7 mouse cellular contexts compared by ENCODE assay signal in the genomic region with DNA sequence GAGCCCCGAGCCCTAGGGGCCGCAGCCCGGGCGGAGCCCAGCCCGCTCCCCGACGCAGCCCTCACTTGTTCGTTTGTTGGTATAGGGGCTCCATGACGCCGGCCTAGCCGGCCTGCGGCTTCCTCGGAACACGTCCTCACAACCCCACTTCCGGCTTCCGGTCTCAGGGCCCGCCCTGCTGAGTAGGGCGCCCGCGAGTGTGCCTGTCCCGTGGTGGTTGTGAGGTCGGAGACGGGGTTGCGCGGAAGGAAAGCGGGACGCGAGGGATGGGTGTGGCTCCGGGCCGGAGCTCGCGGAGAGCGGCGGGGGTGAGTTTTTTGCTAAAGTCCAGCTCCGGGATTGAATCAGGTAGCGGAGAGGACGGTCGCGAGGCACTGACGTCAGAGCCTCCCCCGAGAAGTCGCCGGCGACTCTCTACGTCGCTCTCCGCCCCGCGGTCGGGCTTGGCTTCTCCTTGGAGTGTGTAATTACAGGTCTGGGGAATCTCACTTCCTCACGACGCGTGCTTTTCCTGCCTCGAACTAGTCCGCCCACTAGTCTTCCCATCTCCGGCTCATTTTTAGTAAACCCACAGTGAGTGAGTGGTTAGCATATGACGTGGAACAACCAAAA. TPM values are rescaled to one million over a fixed set of nuclear protein-coding genes. Genes with fewer than 3 reads are reported as not detected.
DNase-seq lines count a peak whose midpoint lies in the region; ATAC-seq and TF ChIP-seq lines count a peak whose summit lies in the region.

A gene (minus strand): TSS at position 334 of the 612 bp plus-strand sequence.

- H3K27ac ChIP-seq in intestine, postnatal 0 days (ENCODE audit: low read depth, low read length), result peak within 1 kb of the TSS; percentile 98
- H3K27ac ChIP-seq in midbrain, embryonic 12.5 days (replicated peaks), result peak within 1 kb of the TSS; percentile 93
- H3K27ac ChIP-seq in small intestine, adult 2 months (ENCODE audit: insufficient read depth, low read depth, low read length), result peak within 1 kb of the TSS; percentile 99

- H3K27me3 ChIP-seq in intestine, postnatal 0 days (replicated peaks; ENCODE audit: control insufficient read depth, insufficient read depth, low read length), result no peaks in the 10 kb centered on the region
- H3K27me3 ChIP-seq in midbrain, embryonic 12.5 days, result no peaks in the 10 kb centered on the region
- no peaks in the 10 kb centered on the region for H3K27me3 ChIP-seq in small intestine, adult 2 months (ENCODE audit: control insufficient read depth, insufficient read depth, low read length)

- peak; percentile 86 for DNase-seq in adrenal gland, adult 8-10 months
- peak; percentile 96 for DNase-seq in embryo, embryonic 9.5 days (ENCODE audit: extremely low spot score)
- no peak for DNase-seq in gonadal fat pad, adult 2 months (ENCODE audit: low read depth)
- DNase-seq in left cerebral cortex, postnatal 4 days, result peak; percentile 89

- H3K4me1 ChIP-seq in intestine, postnatal 0 days (replicated peaks; ENCODE audit: control insufficient read depth, insufficient read depth, low read length), result no peaks in the 10 kb centered on the region
- peaks cover 9% of the 10 kb centered on the region; the same call in 1 of the 2 replicates for H3K4me1 ChIP-seq in midbrain, embryonic 12.5 days
- peaks cover 9% of the 10 kb centered on the region; the same call in 1 of the 2 replicates for H3K4me1 ChIP-seq in small intestine, adult 2 months (ENCODE audit: control insufficient read depth, insufficient read depth, insufficient read length, low read length)

- H3K9me3 ChIP-seq in intestine, postnatal 0 days (ENCODE audit: control insufficient read depth), result no peaks in the 10 kb centered on the region
- H3K9me3 ChIP-seq in midbrain, embryonic 12.5 days, result no peaks in the 10 kb centered on the region

- ATAC-seq in intestine, postnatal 0 days, result peak; percentile 94
- peak; percentile 98 for ATAC-seq in midbrain, embryonic 12.5 days (ENCODE audit: low FRiP score, low read depth)

- peak within 1 kb of the TSS; percentile 73 for H3K4me3 ChIP-seq in intestine, postnatal 0 days (ENCODE audit: low read depth, low read length)
- peak within 1 kb of the TSS; percentile 94 for H3K4me3 ChIP-seq in midbrain, embryonic 12.5 days
- peak within 1 kb of the TSS; percentile 93 for H3K4me3 ChIP-seq in small intestine, adult 2 months (ENCODE audit: low read depth, low read length)

- H3K4me2 ChIP-seq in intestine, postnatal 0 days (replicated peaks; ENCODE audit: low read depth), result peak within 1 kb of the TSS; percentile 73
- peak within 1 kb of the TSS; percentile 71 for H3K4me2 ChIP-seq in midbrain, embryonic 12.5 days (replicated peaks)

- TF ChIP-seq CTCF in intestine, postnatal 0 days (IDR thresholded peaks at IDR 0.05; ENCODE audit: low read depth), result no peak
- no peak for TF ChIP-seq CTCF in small intestine, adult 2 months (IDR thresholded peaks at IDR 0.05; ENCODE audit: extremely low read depth, insufficient read length, insufficient replicate concordance, low read depth, low read length)

- peak within 1 kb of the TSS; percentile 89 for H3K9ac ChIP-seq in intestine, postnatal 0 days (ENCODE audit: low read depth, low read length)
- H3K9ac ChIP-seq in midbrain, embryonic 12.5 days (replicated peaks), result peak within 1 kb of the TSS; percentile 88

- intact Hi-C loops in left cerebral cortex, postnatal 4 days (cut with DNase I), result no loop called here

- TF ChIP-seq POLR2A in small intestine, adult 2 months (IDR thresholded peaks at IDR 0.05; ENCODE audit: low read depth, low read length), result peak; percentile 85

- H3K36me3 ChIP-seq in intestine, postnatal 0 days (ENCODE audit: control insufficient read depth, insufficient read depth), result peaks cover 3% of the 10 kb centered on the region; the same call in 1 of the 2 replicates
- no peaks in the 10 kb centered on the region for H3K36me3 ChIP-seq in midbrain, embryonic 12.5 days
- peaks cover 6% of the 10 kb centered on the region for H3K36me3 ChIP-seq in small intestine, adult 2 months (ENCODE audit: control insufficient read depth, insufficient read depth, low read length)

- whole genome bisulfite sequencing in intestine, postnatal 0 days, result under 1% methylated on average over 57 of the region's 57 CpGs
- 1% methylated on average over 57 of the region's 57 CpGs for WGBS in midbrain, embryonic 12.5 days
- WGBS in small intestine, adult 2 months, result under 1% methylated on average over 57 of the region's 57 CpGs

RNA-seq across cellular contexts. Expression of the gene that starts here (rescaled TPM):
- total RNA-seq in adrenal gland, adult 8-10 months (2022), result 100 to 1,000 TPM in 2 of 4 experiments, 10 to 100 TPM in 2; 93.8 to 114 (median 103) TPM
- 113 and 121 TPM in 2 replicates for polyA plus RNA-seq in gonadal fat pad, adult 2 months (2012; rRNA removed)
- polyA plus RNA-seq in intestine, postnatal 0 days (2015; fragmentation: Nextera tagmentation; extraction: Ambion mirVana), result 106 and 113 TPM in 2 replicates
- 10 to 100 TPM; 74.3 to 84.6 TPM for total RNA-seq in left cerebral cortex, postnatal 4 days (2021)
- polyA plus RNA-seq in midbrain, embryonic 12.5 days (2016; fragmentation: Nextera tagmentation; extraction: Ambion mirVana), result 92.0 TPM in 2 replicates
- 40.3 and 63.8 TPM in 2 replicates for polyA plus RNA-seq in small intestine, adult 2 months (2012; rRNA removed)
